Mouse (Mus musculus) spleen, postnatal 4 days (tissue): ENCODE measurements at regions not wholly inside any gene's neighbourhood (a gene's known extent, or its start where the extent isn't known, plus 50 kb on each side); places are given as distances from the start of the nearest gene placed in this dataset.

Experiments
- DNase-seq, 2 experiments: peaks; one replicate each; pipeline ENCODE4 v3.0.0; 2022; ENCODE audit warnings: low spot score in 2 of 2

DNA sequence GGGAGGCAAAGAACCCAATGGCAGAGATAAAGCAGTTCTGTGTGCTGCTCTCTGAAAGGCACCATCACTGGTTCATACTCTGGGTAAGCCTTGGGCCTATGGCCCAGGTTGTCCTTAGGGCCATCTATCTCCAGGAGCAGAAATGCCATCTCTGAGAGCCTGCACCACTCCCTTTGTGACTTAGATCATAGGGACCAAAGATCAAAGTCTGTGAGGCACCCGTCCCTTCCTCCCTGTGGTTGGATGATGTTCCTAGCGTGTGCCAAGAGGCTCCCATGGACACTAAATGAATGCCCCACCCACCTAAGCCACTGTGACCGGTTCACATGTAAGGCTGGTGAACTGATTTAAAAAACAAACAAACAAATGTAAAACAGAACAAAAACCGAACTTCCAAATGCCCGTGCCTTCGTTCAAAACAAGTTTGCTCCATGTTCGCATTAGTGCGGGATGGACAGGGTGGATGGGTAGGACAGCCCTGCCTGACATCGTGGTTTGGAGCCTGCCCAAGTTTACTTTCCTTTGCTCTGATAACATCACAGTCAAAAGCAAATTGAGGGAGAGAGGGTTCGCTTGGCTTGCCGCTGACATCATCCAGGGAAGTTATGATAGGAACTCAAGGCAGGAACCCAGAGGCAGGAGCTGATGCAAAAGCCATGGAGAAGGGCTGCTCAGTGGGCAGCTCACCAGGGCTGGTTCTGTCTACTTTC, 418.6 kb downstream of the Med13l start:
- DNase-seq, result no peak

DNA sequence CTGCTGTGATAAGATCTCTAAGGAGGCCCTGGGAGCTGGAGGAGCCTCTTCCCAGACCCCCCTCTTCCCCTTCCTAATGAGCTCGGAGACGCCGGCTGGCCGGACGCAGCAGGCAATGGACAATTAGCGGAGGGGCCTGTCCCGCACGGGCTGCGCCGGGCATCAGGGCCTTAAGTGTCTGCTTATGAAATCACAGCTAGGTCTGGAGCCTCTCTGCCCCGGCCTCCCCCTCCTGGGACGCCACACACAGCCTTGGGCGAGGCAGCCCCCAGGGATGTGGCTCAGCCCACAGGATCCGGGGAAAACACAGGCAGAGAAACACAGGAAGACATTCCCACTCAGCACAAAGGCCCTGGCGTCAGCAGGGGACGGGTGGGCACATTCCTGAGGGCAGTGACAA, 420.6 kb downstream of the Med13l start:
- no peak for DNase-seq

DNA sequence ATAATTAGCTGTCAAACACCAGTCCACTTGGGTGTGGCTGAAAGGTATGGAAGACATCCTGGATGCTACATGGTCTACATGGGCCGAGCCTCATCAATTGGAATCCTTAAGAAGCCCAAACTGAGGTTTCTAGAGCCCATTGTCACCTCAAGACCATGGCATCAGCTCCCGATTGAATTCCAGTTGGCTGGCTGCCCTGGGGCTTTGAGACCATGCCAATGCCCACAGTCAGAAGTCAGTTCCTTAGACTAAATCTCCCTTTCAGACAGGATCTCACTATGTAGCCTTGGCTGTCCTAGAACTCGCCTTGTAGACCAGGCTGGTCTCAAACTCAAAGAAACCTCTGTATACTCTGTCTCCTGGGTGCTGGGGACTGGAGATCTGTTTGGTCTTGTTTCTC, 423.8 kb downstream of the Med13l start:
- no peak for DNase-seq

DNA sequence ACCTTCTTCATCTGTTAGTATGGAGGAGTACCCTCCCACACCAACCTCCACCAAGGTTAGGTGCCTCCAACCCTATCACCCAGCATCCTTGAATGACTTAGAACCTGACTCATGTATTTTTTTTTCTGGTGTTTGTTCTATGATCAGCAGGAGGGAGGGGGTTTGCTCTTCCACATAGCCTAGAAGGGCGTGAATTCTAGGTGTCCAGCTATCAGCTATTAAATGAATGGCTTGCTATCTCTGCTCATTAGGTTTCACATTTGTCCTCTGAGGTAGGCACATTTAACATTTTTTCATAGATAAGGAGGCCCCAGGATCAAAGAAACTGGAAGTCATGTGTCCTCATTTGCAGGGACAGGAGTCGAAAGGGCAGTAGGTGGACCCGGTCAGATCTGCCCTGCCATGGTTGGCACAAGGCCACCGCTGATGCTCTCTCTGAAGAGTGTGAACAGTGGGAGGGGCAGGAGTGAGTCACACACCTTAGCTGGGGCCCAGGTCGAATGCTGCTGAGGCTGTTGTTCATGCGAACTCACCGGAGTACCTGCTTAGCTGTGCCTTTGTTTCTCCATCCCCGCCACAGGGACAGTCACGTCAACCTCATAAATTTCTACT, 424.4 kb downstream of the Med13l start:
- DNase-seq, result no peak

DNA sequence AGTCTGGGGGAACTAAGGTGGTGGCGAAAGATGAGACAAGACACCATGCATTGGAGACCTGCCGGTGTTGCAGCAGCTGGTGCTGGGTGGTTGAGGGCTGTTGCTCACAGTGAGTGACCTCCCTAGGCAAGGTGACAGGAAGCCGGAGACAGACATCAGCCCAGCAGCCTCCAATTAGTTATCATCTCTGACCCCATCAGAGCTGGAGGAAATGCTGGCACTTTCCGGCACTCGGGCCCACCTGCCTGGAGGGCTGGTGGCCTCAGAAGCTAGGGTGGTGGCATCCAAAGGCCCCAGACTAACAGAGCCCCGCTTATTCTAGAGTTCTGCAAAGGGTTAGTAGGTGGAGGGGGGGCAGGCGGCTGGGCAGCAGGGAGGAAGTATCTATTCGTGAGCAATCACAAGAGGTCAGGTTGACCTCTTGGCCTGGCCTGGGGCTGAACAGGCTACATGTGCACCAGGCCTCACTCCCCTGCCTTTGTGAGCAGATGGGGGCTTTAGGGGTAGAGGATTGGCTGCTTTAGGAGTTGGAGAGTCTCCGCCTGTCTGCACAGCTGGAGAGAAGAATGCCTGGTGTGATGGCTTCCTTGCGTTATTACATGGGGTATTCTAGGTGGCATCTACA, 427.0 kb downstream of the Med13l start:
- no peak for DNase-seq

DNA sequence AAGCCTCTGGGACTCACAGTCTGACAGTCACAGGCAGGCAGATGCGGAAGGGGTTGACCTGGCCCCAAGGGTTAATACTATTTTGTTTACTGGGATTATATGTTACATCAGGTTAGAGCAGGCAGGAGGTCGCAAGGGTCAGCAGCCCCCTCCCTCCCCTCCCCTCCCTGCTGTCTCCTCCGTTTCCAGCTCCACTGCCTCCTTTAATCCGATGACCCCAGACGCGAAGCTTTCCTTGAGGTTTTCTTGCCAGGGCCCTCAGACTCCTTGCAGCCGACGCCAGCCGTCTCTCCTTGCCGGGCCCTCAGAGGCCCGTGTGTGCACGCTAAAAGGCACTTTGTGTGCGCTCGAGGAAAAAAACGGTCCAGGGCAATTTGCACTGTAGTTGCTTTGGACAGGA, 438.6 kb downstream of the Med13l start:
- DNase-seq, result no peak

DNA sequence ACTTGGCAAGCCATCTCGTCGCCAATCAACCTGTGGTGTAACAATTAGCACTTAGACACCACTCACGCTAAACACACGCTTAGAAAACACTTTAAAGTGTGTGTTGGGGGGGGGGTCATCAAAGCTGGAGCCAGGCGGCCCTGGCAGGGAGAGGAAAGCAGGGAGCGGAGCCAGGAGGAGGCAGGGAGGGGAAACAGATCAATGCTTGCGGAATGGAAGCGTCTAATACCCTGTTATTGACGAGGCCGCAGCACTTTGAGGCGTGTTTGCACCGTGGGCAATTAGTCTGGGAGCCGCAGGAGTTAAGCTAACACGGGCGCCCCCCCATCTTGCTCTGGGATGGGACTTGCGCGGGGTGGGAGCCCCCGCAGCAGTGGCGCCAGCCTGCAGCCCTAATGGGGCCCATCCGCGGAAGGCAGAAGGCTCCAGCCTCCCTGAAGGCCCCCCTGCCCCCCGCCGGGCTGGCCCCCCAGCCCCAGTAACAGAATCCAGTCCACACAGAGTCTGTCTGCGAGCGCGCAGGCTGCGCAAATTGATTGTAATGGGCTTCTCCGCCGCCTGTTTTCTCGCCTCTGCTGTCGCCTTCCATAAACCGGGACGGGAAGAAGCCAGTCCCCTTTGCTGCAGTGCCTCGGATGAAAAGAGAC, 445.5 kb downstream of the Med13l start:
- no peak for DNase-seq

DNA sequence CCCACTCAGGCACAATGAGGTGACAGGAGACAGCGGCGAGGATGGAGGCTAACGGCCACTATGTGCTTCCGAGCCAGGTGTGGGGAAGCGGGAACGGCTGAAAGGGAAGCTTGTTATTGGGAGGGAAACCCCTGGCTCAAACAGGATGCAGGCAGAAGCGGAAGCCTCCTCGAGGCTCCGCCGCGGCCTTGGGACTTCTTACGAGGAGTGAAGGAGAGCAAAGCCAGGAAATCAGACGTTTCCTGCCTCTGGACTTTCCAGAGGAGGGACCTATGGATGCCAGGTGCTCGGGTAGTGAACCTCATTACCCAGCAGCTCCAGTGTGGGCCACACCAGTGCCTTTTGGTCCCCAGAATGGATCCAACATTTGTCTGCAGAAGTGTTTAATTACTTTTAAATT, 449.6 kb downstream of the Med13l start:
- DNase-seq, result no peak

DNA sequence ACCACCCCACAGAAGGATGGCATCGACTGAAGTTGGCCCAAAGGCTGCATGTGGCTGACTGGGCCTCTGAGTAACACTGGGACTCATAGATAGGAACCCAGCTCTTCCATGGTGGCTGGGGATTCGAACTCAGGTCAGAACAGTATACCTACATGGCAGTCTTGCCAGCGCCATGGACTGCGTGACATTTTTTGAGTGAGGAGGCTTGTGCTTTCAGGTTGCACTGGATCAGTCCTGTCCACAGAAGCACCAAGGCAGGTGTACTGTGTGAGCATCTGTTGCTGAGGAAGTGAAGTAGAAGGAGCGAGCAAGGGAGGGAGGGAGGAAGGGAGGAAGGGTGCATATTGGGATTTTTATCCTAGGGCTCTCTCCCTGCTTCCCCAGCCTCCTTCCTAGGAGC, 454.7 kb downstream of the Med13l start:
- no peak for DNase-seq

DNA sequence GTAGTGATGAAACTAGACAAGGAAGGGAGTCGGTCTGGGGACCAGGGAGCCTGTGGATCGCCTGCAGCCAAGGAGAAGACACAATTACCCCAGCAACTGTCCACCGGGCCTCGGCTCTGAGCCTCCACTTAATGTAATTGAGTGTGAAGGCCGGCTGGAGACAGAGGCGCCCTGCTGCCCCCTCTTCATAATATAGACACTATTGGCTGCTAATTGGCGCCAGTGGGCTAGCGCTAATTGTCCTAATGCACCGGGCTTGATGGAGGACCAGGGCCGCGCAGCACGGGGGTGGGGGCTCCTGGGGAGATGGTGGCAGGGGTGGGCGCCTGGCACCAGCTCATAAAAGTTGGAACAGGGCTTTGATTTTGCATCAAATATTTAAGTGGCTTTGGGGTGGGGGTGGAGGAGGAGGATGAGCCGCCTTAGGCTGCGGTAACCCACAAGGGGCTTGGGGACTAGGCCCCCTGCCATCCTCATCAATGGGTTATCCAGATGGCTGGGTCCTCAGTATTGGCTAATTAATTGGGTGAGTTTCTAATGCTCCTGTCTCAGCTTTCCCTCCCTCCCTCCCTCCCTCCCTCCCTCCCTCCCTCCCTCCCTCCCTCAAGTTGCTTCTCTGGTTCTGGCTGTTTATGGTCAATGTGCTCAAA, 455.3 kb downstream of the Med13l start:
- DNase-seq, result no peak

DNA sequence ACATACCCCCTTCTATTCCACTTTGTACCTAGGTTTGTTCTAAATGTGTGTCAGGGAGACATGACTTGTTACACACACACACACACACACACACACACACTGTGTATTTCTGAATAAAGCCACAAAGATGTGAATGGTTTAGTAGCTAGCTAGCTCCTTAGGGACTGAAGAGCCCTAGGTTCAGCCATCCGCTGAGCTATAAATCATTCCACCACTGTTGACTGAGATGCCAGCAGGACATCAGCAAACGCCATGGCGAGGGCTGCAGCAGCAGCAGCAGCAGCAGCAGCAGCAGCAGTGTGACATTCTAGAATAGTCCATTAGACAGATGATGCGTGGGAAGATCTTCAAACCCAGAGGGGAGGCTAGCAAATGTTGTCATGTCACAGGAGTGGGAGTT, 455.9 kb downstream of the Med13l start:
- DNase-seq, result no peak

DNA sequence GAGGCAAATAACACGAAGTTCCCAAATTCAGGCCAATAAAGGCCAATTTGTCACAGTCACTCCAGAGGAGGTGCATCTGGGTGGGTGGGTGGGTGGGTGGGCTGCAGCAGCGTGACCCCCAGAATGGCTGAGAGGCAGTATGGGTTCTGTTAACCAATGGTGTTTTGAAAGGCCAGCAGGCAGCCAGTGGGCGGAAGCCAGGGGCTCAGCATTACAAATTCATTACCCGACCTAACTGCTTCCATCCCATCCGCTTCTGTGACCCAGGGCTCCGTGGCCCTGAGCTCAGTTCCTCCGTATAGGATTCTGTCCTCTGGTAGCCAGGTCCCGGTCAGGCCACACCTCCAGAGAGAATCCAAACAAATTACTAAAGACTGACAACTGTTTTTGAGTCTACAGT, 463.5 kb downstream of the Med13l start:
- no peak for DNase-seq

DNA sequence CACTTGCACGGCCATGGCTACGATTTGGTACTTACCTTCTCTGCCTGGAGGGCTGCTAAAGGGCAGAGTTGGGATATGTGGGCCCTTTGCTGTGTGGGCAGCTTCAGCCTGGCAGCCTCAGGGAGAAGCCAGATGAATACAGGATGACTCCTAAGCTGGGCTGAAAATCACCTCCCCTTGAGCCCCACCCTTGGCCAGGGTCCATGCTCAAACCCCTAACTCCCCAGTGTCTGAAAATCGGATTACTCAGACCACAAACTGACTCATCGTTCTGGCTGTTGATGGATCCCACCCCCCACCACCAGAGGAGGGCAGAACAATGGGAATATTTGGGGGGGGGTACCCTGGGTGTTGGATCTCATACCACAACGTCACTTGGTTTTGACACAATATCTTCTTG, 471.6 kb downstream of the Med13l start:
- no peak for DNase-seq

DNA sequence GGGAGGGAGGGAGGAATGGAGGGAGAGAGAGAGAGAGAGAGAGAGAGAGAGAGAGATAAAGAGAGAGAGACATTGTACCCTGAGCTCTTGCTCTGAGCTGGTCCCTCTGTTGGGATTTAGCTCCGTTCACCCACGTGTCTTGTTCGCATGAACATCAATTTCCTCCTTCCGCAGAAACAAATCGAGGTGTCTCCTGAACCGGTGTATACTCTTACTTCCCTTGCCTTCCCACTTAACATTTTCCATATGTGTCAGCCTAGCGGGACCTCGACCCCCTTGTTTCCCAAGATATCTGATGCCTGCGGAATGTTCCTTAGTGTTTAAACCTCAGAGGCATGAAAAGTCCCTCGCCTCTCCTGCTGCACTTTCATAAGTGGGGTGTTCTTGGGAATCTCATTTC, 484.1 kb downstream of the Med13l start:
- no peak for DNase-seq

DNA sequence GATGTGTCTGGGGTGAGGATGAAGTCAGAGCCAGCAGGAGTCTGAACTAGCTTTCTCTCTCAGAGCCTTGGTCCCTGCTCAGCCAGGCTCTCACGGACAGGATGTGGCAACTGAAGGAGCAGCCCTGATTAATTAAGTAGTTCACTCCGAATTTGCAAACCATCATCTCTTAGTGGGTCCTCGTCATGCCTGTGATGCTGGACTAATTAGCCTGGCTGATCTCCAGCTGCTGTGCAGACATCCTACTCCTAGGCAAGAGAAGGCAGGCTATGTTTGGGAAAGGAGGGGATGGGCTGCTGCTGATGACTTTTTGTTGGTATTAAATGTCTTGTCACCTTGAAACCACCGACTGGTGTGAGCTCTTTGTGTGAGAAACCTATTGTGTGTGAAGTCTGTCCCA, 487.1 kb downstream of the Med13l start:
- no peak for DNase-seq

DNA sequence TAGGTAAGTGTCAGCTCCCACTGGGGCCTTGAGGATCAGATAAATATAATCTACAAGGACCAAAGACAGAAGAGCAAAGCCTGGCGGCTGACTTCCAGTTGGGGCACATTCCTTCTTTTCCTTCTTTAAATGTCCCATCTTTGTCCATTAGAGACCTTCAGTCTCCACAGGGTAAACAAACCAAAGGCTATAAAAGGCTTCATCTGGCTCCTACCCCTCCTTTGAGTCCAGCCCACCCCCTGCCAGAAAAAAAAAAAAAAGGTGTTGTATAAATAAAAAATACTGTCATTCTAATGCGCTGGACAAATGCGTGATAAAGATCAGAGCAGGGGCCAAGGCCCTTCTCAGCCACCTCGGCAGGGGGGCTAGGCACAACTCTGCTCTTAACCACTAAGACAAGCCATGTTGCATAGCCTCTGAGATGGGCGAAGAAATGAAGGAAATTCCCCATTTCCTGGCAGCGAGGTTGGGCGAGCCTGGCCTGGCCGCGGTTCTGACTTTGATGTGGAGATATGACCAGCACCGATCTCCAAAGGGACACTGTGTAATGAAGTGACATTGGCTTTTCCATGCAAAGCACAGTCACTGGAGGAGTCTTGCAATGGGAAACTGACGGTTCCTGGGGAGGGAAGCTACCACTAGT, 492.0 kb downstream of the Med13l start:
- DNase-seq, result no peak

DNA sequence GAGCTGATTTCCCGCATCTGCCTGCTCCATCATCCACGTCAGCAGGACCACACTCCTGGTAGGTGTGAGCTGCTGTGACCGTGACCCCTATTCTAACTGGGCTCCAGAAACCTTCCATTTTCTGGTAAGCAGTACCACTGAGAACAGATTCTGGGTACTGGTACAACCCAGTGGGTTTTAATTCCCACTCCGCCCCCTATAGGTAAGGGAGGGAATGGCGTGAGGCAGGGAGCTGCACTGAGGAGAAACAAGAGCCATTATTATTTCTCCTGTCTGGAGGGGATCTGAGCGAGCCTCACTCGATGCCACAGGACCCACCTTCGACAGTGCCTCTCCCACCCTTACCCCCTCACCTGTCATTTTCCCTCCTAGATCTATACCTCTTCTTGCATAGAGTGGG, 493.3 kb downstream of the Med13l start:
- no peak for DNase-seq

DNA sequence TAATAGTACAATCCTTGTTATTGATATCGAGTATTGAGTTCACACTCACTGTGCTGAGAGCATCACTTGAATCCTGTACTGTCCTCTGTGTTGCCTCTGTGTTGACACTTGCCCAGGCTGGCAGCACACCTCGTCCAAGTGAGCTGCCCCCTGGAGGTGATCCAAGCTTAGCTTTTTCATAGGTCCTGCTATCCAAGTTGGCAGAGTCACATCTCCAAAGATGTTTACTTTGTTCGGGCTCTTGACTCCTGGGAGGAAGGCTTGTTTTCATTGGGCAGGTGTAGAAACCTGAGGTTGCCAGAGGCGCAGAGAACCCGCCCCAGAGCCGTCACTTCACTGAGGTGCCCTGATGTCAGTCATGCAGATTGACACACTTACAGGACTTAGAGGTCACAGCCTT, 493.9 kb downstream of the Med13l start:
- no peak for DNase-seq

DNA sequence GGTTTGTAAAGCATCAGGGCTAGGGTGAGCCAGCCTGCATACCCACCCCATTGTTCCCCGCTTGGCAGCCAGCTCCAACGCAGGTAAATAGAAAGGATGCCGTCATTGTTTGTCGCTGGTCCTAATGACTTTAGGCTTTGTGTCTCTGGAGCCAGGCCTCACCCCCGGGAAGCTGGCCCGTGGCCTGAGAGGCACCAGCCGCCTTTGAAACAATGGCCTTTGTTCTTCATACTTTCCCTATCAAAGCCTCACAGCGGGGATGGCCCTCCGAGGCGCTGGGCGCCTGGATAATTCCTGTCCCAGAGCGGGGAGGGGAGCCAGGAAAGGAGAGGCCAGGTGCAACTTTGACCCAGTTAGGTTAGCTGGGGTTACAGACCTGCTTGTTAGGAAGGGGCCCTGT, 495.0 kb downstream of the Med13l start:
- no peak for DNase-seq

DNA sequence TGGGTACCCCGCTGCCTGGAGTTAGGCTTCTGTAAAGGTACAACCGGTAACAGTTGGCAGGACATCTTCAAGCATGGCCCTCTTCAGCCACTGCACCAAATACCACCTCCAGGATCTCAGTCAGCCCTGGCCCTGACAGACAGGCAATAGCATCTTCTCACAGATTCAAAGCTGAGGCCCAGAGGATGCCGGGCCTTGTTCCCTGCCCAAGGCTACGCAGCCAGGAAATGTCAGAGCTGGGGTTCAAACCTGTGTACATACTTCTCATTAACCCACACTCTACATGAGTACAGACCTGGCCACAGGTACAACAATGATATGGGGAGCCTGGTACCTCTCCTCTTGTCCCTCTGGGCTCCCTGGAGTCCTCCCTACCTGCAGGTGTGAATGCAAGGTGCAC, 497.3 kb downstream of the Med13l start:
- no peak for DNase-seq

DNA sequence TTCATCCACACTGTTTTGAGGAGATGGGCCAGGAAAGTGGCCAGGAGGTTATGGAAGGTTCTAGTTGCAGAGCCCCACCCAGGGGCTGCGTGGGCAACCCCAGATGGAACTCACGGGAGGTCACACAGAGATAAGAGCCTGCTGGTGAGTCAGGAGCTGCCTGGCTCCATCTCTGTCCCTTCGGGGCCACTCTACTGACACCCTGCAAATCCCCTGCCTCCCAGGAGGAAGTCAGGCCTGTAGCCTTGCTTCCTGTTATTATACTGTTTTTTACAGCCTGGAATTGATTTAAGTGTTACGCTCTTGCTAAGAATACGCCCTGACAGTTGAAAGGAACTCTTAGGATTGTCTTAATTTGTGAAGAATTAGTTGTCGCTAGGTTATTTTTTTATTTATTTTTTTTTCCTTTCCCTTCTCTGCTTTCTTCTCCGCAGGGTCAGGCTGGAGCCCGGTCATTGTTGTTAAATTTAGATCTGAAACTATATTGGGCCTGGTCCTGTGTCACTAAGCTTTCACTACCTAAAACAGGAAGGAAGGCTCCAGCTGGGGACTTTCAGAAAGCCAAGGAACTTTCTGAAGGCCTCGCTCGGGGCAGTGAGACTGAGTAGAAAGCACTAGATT, 497.9 kb downstream of the Med13l start:
- DNase-seq, result no peak

DNA sequence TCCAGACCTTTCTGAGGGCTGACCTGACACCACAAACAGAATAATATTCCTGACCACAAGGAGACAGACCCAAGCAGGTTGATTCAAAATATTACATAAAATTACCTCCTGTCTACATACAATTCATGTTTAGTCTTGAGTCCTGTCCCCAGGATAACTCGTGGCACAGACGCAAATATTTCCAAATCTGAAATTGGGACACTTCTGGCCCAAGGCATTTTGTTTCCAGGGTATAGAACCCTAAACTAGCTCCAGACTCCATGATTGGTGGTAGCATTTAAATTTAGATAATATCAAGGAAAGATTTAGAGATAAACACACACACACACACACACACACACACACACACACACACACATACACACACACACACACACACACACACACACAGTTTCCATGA, 498.7 kb downstream of the Med13l start:
- no peak for DNase-seq
